Mouse (Mus musculus): ENCODE measurements around the gene Gm28035. TPM values are rescaled to one million over a fixed set of nuclear protein-coding genes. Genes with fewer than 3 reads are reported as not detected.

Gm28035 gene
- total and polyA plus RNA-seq, 2 experiments from 2014 or later: 0.12 to 13.9 TPM

DNA sequence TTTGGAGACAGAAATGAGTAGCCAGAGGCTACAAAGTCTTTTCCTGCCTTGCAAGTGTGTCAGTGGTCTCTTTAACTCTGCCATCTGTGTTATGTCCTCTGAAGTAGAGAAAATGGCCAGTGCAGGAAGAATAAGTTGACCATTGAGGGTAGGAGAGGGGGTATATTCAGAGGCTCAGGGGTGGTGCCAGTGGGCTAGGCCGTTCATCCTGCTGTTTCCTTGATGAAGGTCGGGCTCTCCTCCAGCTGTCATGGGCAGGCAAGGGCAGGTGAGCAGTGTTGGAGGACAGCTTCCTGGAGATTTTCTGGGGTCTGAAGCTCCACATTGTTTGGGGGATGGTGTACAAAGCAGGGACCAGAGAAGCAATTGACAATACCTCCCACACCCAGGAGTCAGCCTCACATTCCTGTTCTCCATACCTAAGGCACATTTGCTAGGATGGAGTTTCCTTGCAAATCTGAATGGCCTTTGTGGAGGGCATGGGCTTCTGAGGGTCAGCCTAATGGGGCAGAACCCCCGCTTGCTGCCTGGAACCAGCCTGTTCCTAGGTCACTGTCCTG, 1.4 kb upstream of the Gm28035 start:
- H3K4me3 ChIP-seq (ENCODE audit: low read depth, low read length): peak overlapping the region; percentile 78
- WGBS: 45% methylated on average over 3 of the region's 3 CpGs

DNA sequence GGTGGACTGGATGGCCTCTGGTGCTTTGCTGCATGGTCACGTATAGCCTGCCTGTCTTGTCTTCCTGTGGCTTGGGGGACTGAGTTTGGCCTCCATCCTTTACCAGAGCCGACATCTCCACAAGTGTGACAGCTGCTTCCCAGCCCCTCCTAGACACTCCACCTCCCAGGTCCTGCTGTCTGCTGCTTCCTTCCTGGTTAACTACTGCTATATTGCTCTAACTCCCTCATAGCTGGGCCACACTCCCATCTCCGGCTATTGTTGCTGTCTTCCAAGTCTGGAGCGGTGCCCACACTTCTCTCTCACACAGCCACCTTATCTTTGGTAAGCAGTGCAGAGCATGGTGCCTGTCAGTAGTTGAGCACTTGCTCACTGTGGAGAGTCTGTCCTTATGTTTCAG, 590 bp upstream of the Gm28035 start:
- peaks cover 25% of the 10 kb centered on the region for H3K36me3 ChIP-seq (replicated peaks; ENCODE audit: control insufficient read depth, insufficient read depth, low read length)
- H3K9ac ChIP-seq (replicated peaks; ENCODE audit: low read depth, low read length): peak overlapping the region; percentile 87
- peak overlapping the region; percentile 78 for H3K4me3 ChIP-seq (ENCODE audit: low read depth, low read length)
- 13% methylated on average over 4 of the region's 4 CpGs for WGBS
- peak; percentile 85 for DNase-seq (ENCODE audit: low spot score)
- no peaks in the 10 kb centered on the region for H3K9me3 ChIP-seq (replicated peaks; ENCODE audit: control insufficient read depth, low read length)
- TF ChIP-seq EP300 (IDR thresholded peaks at IDR 0.05; ENCODE audit: low read depth) (peak; percentile 93), CTCF (IDR thresholded peaks at IDR 0.05; ENCODE audit: low read depth) (no peak)
- H3K4me2 ChIP-seq (ENCODE audit: low read depth, low read length): peak overlapping the region; percentile 95
- ATAC-seq (ENCODE audit: insufficient read depth, low read depth): peak; percentile 28
- no peaks in the 10 kb centered on the region for H3K27me3 ChIP-seq (ENCODE audit: control insufficient read depth, insufficient read depth, low read length)
- peaks cover 50% of the 10 kb centered on the region for H3K4me1 ChIP-seq (ENCODE audit: control insufficient read depth, insufficient read depth)
- peak overlapping the region; percentile 90 for H3K27ac ChIP-seq (ENCODE audit: low read depth)

More for the DNA sequence above, 1.4 kb upstream of the Gm28035 start:
- Histone ChIP-seq H3K4me1 (ENCODE audit: control insufficient read depth, insufficient read depth) (peaks cover 50% of the 10 kb centered on the region), H3K36me3 (replicated peaks; ENCODE audit: control insufficient read depth, insufficient read depth, low read length) (peaks cover 24% of the 10 kb centered on the region), H3K9ac (replicated peaks; ENCODE audit: low read depth, low read length) (peak overlapping the region; percentile 87), H3K27ac (ENCODE audit: low read depth) (peak overlapping the region; percentile 90), H3K4me2 (ENCODE audit: low read depth, low read length) (peak overlapping the region; percentile 95), H3K27me3 (ENCODE audit: control insufficient read depth, insufficient read depth, low read length) (no peaks in the 10 kb centered on the region), H3K9me3 (replicated peaks; ENCODE audit: control insufficient read depth, low read length) (no peaks in the 10 kb centered on the region)
- TF ChIP-seq CTCF (IDR thresholded peaks at IDR 0.05; ENCODE audit: low read depth) (no peak), EP300 (IDR thresholded peaks at IDR 0.05; ENCODE audit: low read depth) (no peak)
- ATAC-seq (ENCODE audit: insufficient read depth, low read depth) (no peak), DNase-seq (ENCODE audit: low spot score) (no peak)

DNA sequence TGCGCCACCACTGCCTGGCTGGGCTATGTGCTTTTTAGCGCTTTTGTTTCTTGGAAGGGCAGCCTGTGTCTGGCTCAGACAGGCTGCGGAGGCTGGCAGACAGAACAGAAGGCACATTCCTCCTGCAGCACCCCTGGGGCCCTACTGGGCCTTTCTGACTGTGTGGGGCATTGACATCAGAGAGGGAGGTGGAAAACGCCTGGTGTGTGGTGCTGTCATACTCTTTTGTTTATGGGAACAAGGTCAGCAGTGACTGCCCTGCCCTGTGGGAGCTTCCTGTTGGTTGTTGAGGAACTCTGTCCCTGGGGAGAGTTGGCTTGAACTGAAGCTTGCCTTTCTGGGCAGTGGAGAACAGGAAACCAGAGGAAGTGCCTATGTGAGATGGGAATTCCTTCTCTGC, 2.1 kb downstream of the Gm28035 start:
- 25% methylated on average over 4 of the region's 4 CpGs for WGBS
- Histone ChIP-seq H3K9me3 (replicated peaks; ENCODE audit: control insufficient read depth, low read length) (no peaks in the 10 kb centered on the region), H3K36me3 (replicated peaks; ENCODE audit: control insufficient read depth, insufficient read depth, low read length) (peaks cover 41% of the 10 kb centered on the region), H3K4me2 (ENCODE audit: low read depth, low read length) (no peak overlapping the region), H3K27me3 (ENCODE audit: control insufficient read depth, insufficient read depth, low read length) (no peaks in the 10 kb centered on the region), H3K4me1 (ENCODE audit: control insufficient read depth, insufficient read depth) (peaks cover 45% of the 10 kb centered on the region), H3K9ac (replicated peaks; ENCODE audit: low read depth, low read length) (no peak overlapping the region), H3K27ac (ENCODE audit: low read depth) (peak overlapping the region; percentile 85), H3K4me3 (ENCODE audit: low read depth, low read length) (no peak overlapping the region)
- DNase-seq (ENCODE audit: low spot score): peak; percentile 89
- peak; percentile 89 for TF ChIP-seq EP300 (IDR thresholded peaks at IDR 0.05; ENCODE audit: low read depth)
- TF ChIP-seq CTCF (IDR thresholded peaks at IDR 0.05; ENCODE audit: low read depth): no peak
- ATAC-seq (ENCODE audit: insufficient read depth, low read depth): peak; percentile 58

DNA sequence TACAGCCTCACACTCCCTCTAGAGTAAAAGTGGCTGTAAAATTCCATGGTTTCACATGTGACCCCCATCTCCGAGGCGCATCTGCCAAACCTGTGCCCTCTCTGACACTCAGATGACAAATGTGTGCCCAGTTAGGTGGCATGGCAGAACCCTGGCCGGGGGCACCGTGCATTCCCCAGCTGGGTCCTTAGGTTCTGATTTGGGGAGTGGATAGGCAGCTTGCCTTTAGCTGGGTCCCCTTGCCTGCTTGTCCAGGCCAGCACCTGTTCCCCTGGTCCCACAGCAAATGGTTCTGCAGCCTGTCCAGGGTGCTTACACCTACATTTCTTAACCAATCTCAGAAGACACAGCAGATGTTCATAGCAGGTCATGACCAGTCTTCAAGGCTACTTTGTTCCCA, 3.0 kb downstream of the Gm28035 start:
- DNase-seq (ENCODE audit: low spot score) (no peak), ATAC-seq (ENCODE audit: insufficient read depth, low read depth) (no peak)
- H3K36me3 ChIP-seq (replicated peaks; ENCODE audit: control insufficient read depth, insufficient read depth, low read length): peaks cover 46% of the 10 kb centered on the region
- no peak overlapping the region for H3K4me3 ChIP-seq (ENCODE audit: low read depth, low read length)
- H3K27ac ChIP-seq (ENCODE audit: low read depth): peak overlapping the region; percentile 85; the same call in 1 of the 2 replicates
- H3K27me3 ChIP-seq (ENCODE audit: control insufficient read depth, insufficient read depth, low read length): no peaks in the 10 kb centered on the region
- WGBS: 87% methylated on average over 4 of the region's 4 CpGs
- H3K9me3 ChIP-seq (replicated peaks; ENCODE audit: control insufficient read depth, low read length): no peaks in the 10 kb centered on the region
- peaks cover 45% of the 10 kb centered on the region for H3K4me1 ChIP-seq (ENCODE audit: control insufficient read depth, insufficient read depth)
- no peak overlapping the region for H3K9ac ChIP-seq (replicated peaks; ENCODE audit: low read depth, low read length)
- no peak overlapping the region for H3K4me2 ChIP-seq (ENCODE audit: low read depth, low read length)
- TF ChIP-seq EP300 (IDR thresholded peaks at IDR 0.05; ENCODE audit: low read depth) (no peak), CTCF (IDR thresholded peaks at IDR 0.05; ENCODE audit: low read depth) (no peak)

DNA sequence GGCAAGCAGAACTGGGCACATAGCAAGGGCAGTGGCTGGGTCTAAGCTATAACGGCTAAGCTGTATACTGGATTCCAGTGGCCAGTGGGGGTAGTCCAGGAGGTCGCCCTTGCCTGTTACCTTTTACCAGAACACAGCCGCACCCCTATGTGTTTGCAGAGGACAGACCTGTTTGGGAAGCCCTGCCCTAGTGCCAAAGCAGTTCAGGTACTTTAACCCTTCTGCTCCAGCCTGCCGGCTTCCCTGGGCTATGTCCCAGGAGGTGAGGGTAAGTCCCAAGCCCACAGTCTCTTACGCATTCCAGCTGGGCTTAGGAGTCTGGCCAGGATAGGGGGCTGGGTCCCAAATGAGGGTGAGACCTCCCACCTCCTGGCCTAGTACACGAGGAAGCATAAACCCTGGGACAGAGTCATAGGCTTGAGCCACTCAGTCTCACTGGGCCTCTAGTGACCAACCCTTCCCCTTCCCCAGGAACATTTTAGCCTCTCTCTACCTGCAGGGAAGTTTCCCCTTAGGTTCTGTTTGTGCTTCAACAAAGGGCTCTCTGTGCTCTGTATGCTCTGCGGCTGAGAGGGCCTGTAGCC, 4.3 kb downstream of the Gm28035 start:
- Histone ChIP-seq H3K27me3 (ENCODE audit: control insufficient read depth, insufficient read depth, low read length) (no peaks in the 10 kb centered on the region), H3K4me2 (ENCODE audit: low read depth, low read length) (no peak overlapping the region), H3K36me3 (replicated peaks; ENCODE audit: control insufficient read depth, insufficient read depth, low read length) (peaks cover 59% of the 10 kb centered on the region), H3K4me1 (ENCODE audit: control insufficient read depth, insufficient read depth) (peaks cover 34% of the 10 kb centered on the region), H3K9ac (replicated peaks; ENCODE audit: low read depth, low read length) (no peak overlapping the region), H3K9me3 (replicated peaks; ENCODE audit: control insufficient read depth, low read length) (no peaks in the 10 kb centered on the region), H3K27ac (ENCODE audit: low read depth) (0 out of 2 replicates have a peak overlapping the region, but pooled peaks have one; percentile 20), H3K4me3 (ENCODE audit: low read depth, low read length) (no peak overlapping the region)
- TF ChIP-seq EP300 (IDR thresholded peaks at IDR 0.05; ENCODE audit: low read depth) (no peak), CTCF (IDR thresholded peaks at IDR 0.05; ENCODE audit: low read depth) (no peak)
- no peak for DNase-seq (ENCODE audit: low spot score)
- no peak for ATAC-seq (ENCODE audit: insufficient read depth, low read depth)
- WGBS: 69% methylated on average over 7 of the region's 7 CpGs

All from heart, postnatal 0 days (tissue).